Mouse (Mus musculus): Measurements from ENCODE around the gene Lrguk. TPM values are rescaled to one million over a fixed set of nuclear protein-coding genes. Genes with fewer than 3 reads are reported as not detected.

Gene Lrguk
- polyA plus RNA-seq, 2 experiments, result 0.29 to 0.43 TPM

GRCm38 (mm10) chr6:34160816-34161310 lies 131.6 kb downstream of the Lrguk start:
- no peak for ATAC-seq (ENCODE audit: low FRiP score, low read depth)
- Histone ChIP-seq H3K27ac (replicated peaks; ENCODE audit: low read depth, low read length) (no peak overlapping the region), H3K4me1 (ENCODE audit: control insufficient read depth, insufficient read depth, low read length) (peaks cover 8% of the 10 kb centered on the region; the same call in 1 of the 2 replicates), H3K4me2 (replicated peaks; ENCODE audit: low read depth, low read length, severe bottlenecking) (no peak overlapping the region), H3K9me3 (ENCODE audit: control insufficient read depth, low read length) (no peaks in the 10 kb centered on the region), H3K9ac (ENCODE audit: low read depth, low read length, severe bottlenecking) (no peak overlapping the region), H3K27me3 (ENCODE audit: control insufficient read depth, insufficient read depth, low read length) (no peaks in the 10 kb centered on the region), H3K4me3 (replicated peaks; ENCODE audit: low read length) (no peak overlapping the region), H3K36me3 (ENCODE audit: control insufficient read depth, insufficient read depth, low read length) (peaks cover 82% of the 10 kb centered on the region)
- no peak for DNase-seq (ENCODE audit: low spot score)
- WGBS, result 89% methylated on average over 7 of the region's 7 CpGs
- no peak for TF ChIP-seq POLR2A (IDR thresholded peaks at IDR 0.05; ENCODE audit: borderline replicate concordance, extremely low read depth, insufficient read depth, insufficient read length)

- Histone ChIP-seq H3K27me3 (ENCODE audit: control insufficient read depth, insufficient read depth, low read length) (no peaks in the 10 kb centered on the region), H3K36me3 (ENCODE audit: control insufficient read depth, insufficient read depth, low read length) (peaks cover 87% of the 10 kb centered on the region), H3K9me3 (ENCODE audit: control insufficient read depth, low read length) (no peaks in the 10 kb centered on the region), H3K4me2 (replicated peaks; ENCODE audit: low read depth, low read length, severe bottlenecking) (no peak overlapping the region), H3K4me3 (replicated peaks; ENCODE audit: low read length) (no peak overlapping the region), H3K9ac (ENCODE audit: low read depth, low read length, severe bottlenecking) (no peak overlapping the region), H3K27ac (replicated peaks; ENCODE audit: low read depth, low read length) (no peak overlapping the region), H3K4me1 (ENCODE audit: control insufficient read depth, insufficient read depth, low read length) (peaks cover 6% of the 10 kb centered on the region; the same call in 1 of the 2 replicates)
- ATAC-seq (ENCODE audit: low FRiP score, low read depth), result no peak
- no peak for DNase-seq (ENCODE audit: low spot score)
- TF ChIP-seq POLR2A (IDR thresholded peaks at IDR 0.05; ENCODE audit: borderline replicate concordance, extremely low read depth, insufficient read depth, insufficient read length), result no peak
- WGBS, result 95% methylated on average over 7 of the region's 7 CpGs
Observed at GRCm38 (mm10) chr6:34161511-34161910, 132.3 kb downstream of the Lrguk start.

GRCm38 (mm10) chr6:34162607-34163006 lies 133.4 kb downstream of the Lrguk start:
- WGBS, result 58% methylated on average over 2 of the region's 2 CpGs
- DNase-seq (ENCODE audit: low spot score) (no peak), ATAC-seq (ENCODE audit: low FRiP score, low read depth) (no peak)
- Histone ChIP-seq H3K4me1 (ENCODE audit: control insufficient read depth, insufficient read depth, low read length) (no peaks in the 10 kb centered on the region), H3K27me3 (ENCODE audit: control insufficient read depth, insufficient read depth, low read length) (no peaks in the 10 kb centered on the region), H3K4me2 (replicated peaks; ENCODE audit: low read depth, low read length, severe bottlenecking) (no peak overlapping the region), H3K9me3 (ENCODE audit: control insufficient read depth, low read length) (no peaks in the 10 kb centered on the region), H3K9ac (ENCODE audit: low read depth, low read length, severe bottlenecking) (no peak overlapping the region), H3K4me3 (replicated peaks; ENCODE audit: low read length) (no peak overlapping the region), H3K27ac (replicated peaks; ENCODE audit: low read depth, low read length) (no peak overlapping the region), H3K36me3 (ENCODE audit: control insufficient read depth, insufficient read depth, low read length) (peaks cover 87% of the 10 kb centered on the region)
- no peak for TF ChIP-seq POLR2A (IDR thresholded peaks at IDR 0.05; ENCODE audit: borderline replicate concordance, extremely low read depth, insufficient read depth, insufficient read length)

GRCm38 (mm10) chr6:34163014-34163413 lies 133.8 kb downstream of the Lrguk start:
- TF ChIP-seq POLR2A (IDR thresholded peaks at IDR 0.05; ENCODE audit: borderline replicate concordance, extremely low read depth, insufficient read depth, insufficient read length), result no peak
- DNase-seq (ENCODE audit: low spot score), result no peak
- WGBS, result 71% methylated on average over 9 of the region's 9 CpGs
- no peak overlapping the region for H3K9ac ChIP-seq (ENCODE audit: low read depth, low read length, severe bottlenecking)
- no peaks in the 10 kb centered on the region for H3K4me1 ChIP-seq (ENCODE audit: control insufficient read depth, insufficient read depth, low read length)
- H3K27me3 ChIP-seq (ENCODE audit: control insufficient read depth, insufficient read depth, low read length), result no peaks in the 10 kb centered on the region
- H3K36me3 ChIP-seq (ENCODE audit: control insufficient read depth, insufficient read depth, low read length), result peaks cover 85% of the 10 kb centered on the region
- H3K27ac ChIP-seq (replicated peaks; ENCODE audit: low read depth, low read length), result no peak overlapping the region
- H3K9me3 ChIP-seq (ENCODE audit: control insufficient read depth, low read length), result no peaks in the 10 kb centered on the region
- no peak for ATAC-seq (ENCODE audit: low FRiP score, low read depth)
- H3K4me2 ChIP-seq (replicated peaks; ENCODE audit: low read depth, low read length, severe bottlenecking), result no peak overlapping the region
- no peak overlapping the region for H3K4me3 ChIP-seq (replicated peaks; ENCODE audit: low read length)

GRCm38 (mm10) chr6:34168834-34169233 lies 139.6 kb downstream of the Lrguk start:
- ATAC-seq (ENCODE audit: low FRiP score, low read depth), result no peak
- TF ChIP-seq POLR2A (IDR thresholded peaks at IDR 0.05; ENCODE audit: borderline replicate concordance, extremely low read depth, insufficient read depth, insufficient read length), result no peak
- Histone ChIP-seq H3K9me3 (ENCODE audit: control insufficient read depth, low read length) (no peaks in the 10 kb centered on the region), H3K4me3 (replicated peaks; ENCODE audit: low read length) (no peak overlapping the region), H3K9ac (ENCODE audit: low read depth, low read length, severe bottlenecking) (no peak overlapping the region), H3K27me3 (ENCODE audit: control insufficient read depth, insufficient read depth, low read length) (no peaks in the 10 kb centered on the region), H3K36me3 (ENCODE audit: control insufficient read depth, insufficient read depth, low read length) (peaks cover 59% of the 10 kb centered on the region), H3K4me2 (replicated peaks; ENCODE audit: low read depth, low read length, severe bottlenecking) (no peak overlapping the region), H3K4me1 (ENCODE audit: control insufficient read depth, insufficient read depth, low read length) (no peaks in the 10 kb centered on the region), H3K27ac (replicated peaks; ENCODE audit: low read depth, low read length) (no peak overlapping the region)
- WGBS, result 82% methylated on average over 3 of the region's 3 CpGs
- no peak for DNase-seq (ENCODE audit: low spot score)

Measured in limb, embryonic 14.5 days (tissue).